Mouse (Mus musculus): Measurements from ENCODE around the gene Cfap77.

The Cfap77 gene

DNA sequence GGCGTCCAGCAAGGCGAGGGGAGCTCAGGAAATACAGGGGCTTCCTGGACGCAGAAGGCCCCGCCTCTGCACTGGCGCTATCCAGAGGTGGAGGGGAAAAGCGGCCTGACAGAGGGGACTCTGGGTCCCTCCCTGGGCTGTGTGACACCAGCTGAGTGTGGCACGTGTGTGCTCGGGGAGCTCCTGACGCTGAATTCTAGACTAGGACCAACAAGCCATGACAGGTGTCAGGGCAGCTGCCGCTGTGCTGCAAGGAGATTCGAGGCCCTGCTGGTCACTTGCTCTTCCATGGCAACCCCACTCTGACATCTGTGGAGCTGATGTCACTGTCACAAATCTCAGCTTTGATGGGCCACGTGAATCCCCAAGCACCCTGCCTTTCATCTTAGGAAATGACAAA is 60.9 kb downstream of the Cfap77 start:
- DNase-seq = no peak

- DNase-seq = no peak
These were observed 66.1 kb downstream of the Cfap77 start for GRCm38 (mm10) chr2:28988781-28989180.

DNA sequence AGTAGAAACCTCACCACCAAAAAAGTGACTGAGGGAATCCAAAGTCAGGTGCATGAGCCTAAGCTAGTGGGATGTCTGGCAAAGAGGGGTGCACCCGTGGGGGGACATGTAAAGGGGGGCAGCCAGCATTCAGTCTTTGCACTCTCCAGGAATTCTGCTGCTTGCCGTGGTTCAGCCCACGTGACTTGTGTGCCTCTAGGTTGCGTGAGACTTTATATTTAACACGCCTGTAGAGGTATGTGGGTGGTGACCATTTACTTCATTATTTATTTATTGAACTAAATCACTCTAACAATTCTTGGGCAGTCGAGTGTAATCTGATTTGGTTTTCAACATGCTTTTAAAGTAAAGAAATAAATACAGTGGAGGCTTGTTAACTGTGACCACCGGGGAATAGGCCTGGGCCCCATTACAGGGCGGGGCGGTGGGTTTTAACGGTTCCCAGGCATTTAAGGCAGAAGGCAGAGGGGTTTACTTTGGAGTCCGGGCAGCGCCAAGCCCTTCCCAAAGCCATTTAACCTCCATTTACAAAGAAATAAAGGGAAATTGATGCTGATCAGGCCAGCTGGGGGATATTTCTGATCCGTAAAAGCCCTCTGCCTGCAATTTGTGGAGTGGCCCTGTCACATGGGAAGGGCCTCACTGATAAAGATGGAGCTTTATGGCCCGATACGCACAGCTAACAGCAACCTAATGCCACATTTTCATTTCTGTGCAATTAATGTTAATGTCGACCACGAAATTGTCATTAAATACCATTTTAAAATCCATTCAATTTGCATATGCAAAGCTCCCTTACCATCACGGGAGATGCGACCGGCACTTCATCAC is 74.6 kb downstream of the Cfap77 start:
- DNase-seq = no peak

DNA sequence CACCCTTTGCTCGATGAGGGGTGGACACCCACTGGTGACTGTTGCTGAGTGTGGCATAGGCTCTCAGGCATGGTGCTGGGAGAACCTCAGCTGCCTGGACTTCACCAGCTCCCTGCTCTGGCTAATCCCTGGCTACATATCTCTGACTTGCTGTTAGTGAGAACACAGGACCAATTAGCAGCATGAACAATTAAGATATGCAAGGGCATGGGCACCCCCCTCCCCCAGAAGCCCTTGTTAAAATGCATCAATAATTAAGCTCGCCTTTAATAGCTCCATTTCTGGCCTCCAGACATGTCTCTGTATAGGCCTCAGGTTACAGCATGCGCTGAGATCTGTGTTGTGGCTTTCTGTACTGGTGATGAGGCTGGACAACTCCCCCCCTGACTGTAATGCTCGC is 76.4 kb downstream of the Cfap77 start:
- no peak for DNase-seq

GRCm38 (mm10) chr2:28976635-28977034 is 78.2 kb downstream of the Cfap77 start:
- peak; percentile 46 for DNase-seq

GRCm38 (mm10) chr2:28975604-28976003 is 79.3 kb downstream of the Cfap77 start:
- DNase-seq = no peak

DNA sequence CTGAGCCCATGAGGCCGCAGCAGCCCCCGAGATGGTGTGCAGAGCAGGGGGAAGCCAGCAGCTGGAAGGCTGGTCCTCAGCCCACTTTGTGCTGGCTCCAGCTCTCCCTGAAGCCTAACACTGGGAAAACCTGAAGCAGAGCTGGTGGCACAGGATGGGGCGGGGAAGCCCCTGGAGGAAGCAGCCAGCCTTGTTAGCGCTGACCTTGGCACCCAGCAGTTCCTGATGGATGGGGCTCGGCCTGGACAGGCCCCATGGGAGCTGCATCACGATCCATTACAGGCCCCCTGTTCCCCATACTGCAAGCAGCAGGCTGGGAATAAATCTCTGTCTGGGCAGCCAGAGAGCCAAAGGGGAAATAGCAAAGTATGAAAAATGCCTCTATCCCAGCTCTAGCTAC is 80.3 kb downstream of the Cfap77 start:
- DNase-seq = no peak

DNA sequence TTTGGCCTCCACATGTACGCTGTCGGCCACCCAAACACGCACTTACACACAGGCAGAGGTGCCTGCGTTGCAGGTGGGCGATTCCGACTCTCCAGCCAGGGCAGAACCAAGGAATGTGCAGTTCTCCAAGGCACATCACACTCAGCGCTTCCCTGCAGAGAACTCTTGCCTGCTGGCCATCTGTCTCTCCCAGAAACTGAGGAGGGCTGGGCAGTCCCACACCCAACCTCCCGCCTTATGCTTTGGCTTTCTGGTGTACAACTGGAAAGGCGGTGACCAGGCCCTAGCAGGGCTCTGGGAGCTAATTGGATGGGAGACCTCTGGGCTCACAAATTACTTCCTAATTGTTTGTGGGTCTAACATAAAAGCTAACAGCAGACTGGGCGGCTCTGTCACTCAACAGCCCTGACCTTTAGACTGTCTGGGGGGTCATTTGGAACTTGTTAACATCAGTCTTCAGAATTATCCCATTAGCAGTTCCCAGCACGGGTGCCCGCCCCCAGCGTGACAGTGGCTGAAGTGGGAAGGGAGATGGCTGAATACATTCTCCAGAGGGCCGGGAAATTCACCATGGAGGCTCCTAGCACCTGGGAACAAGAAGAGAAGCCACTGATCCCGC is 80.9 kb downstream of the Cfap77 start:
- DNase-seq = no peak

DNA sequence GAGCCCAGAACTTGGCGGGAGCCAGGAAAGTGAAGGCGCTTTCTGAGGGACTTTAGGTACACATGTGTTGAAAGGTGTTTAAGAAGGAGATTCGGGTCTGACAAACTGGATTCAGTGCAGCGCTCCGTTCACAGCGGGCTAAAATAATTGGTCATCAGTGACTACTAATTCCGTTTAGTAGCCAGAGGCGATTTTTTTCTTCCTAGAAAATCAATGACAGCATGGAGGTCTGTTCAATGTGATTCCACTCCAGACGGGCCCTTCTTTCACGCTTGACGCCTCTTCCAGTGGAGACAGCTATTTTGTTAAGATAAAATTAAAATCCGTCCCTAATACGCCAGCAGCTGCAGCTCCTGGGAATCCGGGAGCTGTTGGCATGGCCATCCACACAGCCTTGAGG is 84.4 kb downstream of the Cfap77 start:
- DNase-seq = no peak

- DNase-seq = no peak
These were observed 86.6 kb downstream of the Cfap77 start for GRCm38 (mm10) chr2:28968278-28968677.

DNA sequence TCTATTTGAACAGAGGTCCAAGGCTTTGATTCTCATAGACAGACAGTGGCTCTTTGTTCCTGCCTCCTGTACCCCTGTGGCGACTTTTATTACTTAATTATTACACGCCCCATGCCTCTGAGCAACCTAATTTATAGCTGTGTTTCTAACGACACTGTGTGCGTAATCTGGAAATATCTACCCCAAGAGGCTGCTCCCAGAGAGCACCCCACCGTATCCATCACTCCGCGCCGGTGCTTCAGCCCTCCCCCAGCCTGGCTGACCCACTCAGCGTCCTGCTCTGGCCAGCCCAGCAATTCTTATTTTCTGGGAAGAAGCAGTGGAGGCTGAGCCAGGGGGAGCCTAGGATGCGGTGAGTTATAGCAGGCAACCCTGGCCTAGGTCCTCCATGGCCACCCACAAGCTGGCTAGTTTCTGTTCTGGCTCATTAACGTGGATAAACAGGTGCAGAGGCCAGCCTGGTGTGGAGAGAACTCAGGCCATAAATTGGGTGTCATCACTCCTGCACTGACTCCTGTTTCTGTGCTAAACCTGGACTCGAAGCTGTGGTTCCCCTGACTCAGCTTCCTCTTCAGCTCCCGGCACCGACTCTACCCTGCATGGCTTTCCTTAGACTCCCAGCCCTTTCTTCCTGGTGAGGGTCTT is 88.6 kb downstream of the Cfap77 start:
- no peak for DNase-seq

DNA sequence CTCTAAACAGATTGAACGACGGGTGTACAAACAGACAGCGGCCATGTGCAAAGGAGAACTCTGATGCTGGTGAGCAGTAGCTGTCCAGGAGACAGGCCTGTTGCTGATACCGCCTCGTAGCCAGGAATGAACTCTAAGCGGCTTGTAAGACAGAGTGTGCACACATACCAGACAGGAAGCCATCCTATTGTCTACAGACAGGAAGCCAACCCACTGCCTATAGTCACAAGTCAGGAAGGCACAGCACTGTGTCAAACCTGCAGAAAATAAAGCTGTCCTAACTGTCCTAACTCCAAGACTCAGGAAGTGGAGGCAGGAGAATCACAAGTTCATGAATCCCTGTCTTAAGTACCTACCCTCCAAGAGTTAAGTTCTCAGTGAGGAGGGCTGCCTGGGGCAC is 91.3 kb downstream of the Cfap77 start:
- no peak for DNase-seq

GRCm38 (mm10) chr2:28961636-28962035 is 93.2 kb downstream of the Cfap77 start:
- no peak for DNase-seq

DNA sequence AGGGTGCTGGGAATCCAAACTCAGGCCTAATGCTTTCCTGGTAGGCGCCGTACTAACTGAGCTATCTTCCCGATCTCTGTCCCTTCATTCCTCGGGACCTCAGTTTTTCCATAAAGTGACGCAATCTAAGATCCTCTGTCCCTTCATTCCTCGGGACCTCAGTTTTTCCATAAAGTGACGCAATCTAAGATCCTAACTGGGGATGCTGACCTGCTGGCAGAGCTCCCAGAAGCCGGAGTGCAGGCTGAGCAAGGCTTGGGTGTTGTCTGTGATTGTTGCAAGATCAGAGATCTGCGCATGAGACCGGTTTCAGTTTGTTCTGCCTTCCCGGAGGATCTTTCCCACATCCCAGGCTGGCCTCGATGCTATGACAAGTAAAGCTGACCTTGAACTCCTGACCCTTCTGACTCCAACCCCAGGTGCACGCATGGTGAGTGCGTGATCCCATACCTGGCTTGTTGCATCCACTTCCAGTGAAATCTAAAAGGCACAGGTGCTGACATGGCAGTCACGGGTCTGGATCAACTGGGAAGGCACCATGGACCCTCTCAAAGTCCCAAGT is 93.8 kb downstream of the Cfap77 start:
- no peak for DNase-seq

DNA sequence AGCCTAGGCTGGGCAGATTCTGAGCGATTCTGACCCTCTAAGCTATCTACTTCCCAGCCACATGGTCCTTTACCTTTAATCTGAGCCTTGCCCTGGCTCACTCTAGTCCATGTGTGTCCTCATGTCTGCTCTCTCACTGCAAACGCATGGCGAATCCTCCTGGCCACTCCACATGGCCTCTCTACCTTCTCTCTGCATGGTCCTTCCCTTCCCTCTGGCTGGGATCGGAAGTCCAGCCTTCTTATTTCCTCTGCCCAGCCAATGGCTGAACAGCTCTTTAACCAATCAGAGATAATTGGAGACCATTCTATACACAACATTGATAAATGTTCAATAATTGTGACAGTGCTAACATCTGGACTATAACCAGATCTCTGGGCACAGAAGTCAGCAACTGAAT is 98.0 kb downstream of the Cfap77 start:
- DNase-seq = no peak

- no peak for DNase-seq
These were observed 100.3 kb downstream of the Cfap77 start for GRCm38 (mm10) chr2:28954595-28954994.

- no peak for DNase-seq
These were observed 101.9 kb downstream of the Cfap77 start for GRCm38 (mm10) chr2:28952981-28953380.

- no peak for DNase-seq
These were observed 108.6 kb downstream of the Cfap77 start for GRCm38 (mm10) chr2:28946312-28946711.

DNA sequence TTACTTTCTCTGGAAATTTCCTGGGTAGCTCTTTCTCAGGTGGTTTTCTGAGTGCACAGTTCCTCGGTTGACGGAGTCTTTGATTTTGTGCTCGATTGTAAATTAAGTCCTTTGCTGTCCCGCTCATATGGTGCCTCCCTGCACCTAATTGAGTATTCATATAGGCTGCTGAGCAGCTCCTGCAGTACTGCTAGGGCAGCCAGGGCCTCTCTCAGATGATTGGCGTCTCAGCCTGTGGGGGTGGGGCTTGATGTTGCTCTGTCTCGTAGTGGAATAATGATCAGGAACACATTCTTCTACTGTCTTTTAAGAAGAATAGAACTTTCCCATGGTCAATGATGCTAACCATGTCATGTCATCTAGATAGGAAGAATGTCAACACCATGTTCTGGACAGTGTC is 109.5 kb downstream of the Cfap77 start:
- DNase-seq = no peak

GRCm38 (mm10) chr2:28943666-28944516 is 111.0 kb downstream of the Cfap77 start:
- DNase-seq = no peak

DNA sequence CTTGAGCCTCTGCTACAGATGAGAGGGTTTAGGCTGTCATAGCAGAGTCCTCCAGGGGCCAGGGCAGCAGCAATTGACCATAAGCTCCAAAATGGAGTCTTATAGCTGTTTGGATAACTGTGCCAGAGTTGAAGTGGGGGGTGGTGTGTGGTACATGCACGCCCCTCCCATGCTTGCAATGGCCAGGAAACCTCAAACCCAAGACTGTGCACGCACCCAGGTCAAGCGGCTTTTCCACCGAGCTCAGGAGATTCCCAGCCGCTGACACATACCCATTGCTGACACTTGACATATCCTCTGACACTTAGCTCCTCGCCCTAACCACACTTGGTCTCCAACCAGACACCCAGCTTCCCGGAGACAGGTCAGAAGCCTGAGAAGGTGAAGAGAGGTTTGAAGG is 115.9 kb downstream of the Cfap77 start:
- DNase-seq = no peak

GRCm38 (mm10) chr2:28930571-28930970 is 124.3 kb downstream of the Cfap77 start:
- no peak for DNase-seq

- peak; percentile 47 for DNase-seq
These were observed 131.0 kb downstream of the Cfap77 start for GRCm38 (mm10) chr2:28923912-28924311.

Measured in layer of hippocampus, adult 9-11 months (tissue).